Mouse (Mus musculus): ENCODE measurements around the gene Tma16. TPM values are rescaled to one million over a fixed set of nuclear protein-coding genes. Genes with fewer than 3 reads are reported as not detected.

Tma16 gene
- polyA plus RNA-seq, 1 experiment from 2014 or later, result 10.7 TPM

DNA sequence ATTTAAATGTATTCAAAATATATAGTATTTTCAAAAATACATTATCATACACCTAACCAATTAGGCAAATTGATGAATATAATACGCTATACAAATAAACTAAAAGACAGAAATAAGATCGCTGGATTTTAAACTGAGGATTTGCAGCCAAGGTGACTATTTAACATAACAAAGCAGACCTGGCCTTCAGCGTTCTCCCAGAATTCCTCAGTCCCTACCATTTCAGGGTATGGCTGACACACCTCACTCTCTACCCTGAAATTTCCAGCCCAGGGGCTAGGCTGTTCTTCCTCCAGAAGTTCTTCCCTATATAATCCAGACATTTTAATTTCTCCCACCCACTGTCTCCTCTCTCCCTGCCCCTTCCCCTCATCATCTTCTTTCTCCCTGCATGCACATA, 2.2 kb upstream of the Tma16 start:
- DNase-seq (no peak), ATAC-seq (ENCODE audit: low FRiP score, low TSS enrichment) (no peak)
- 50% methylated on average over 3 of the region's 3 CpGs for WGBS

DNA sequence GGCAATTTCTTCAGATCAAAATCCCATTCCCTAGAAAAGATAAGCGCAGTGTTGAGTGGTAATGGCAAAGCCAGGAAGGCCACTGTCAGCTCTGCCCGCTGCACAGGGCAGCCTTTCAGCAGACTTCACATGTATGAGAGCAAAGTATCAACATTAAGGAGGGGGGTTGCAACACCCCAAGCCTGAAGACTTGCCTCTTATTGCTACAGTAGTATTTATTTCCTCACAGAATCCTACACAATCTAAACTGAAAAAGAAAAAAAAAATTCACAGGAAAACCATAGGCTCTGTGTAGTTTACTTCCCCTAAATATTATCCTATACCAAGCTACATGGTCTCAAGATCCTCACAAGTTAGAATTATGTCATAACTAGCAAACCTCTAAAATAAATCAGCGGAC, 9.4 kb downstream of the Tma16 start:
- Histone ChIP-seq H3K4me3 (replicated peaks; ENCODE audit: low read depth, low read length) (no peak overlapping the region), H3K36me3 (ENCODE audit: control insufficient read depth, insufficient read depth, low read length) (peaks cover 60% of the 10 kb centered on the region), H3K4me1 (ENCODE audit: control insufficient read depth, insufficient read depth, low read length) (no peaks in the 10 kb centered on the region), H3K27me3 (ENCODE audit: control insufficient read depth, insufficient read depth, low read length) (no peaks in the 10 kb centered on the region), H3K9me3 (ENCODE audit: control insufficient read depth, low read length) (no peaks in the 10 kb centered on the region), H3K9ac (replicated peaks; ENCODE audit: low read length) (no peak overlapping the region), H3K27ac (replicated peaks; ENCODE audit: low read depth, low read length) (no peak overlapping the region), H3K4me2 (ENCODE audit: low read length) (no peak overlapping the region)
- DNase-seq (no peak), ATAC-seq (ENCODE audit: low FRiP score, low TSS enrichment) (no peak)
- 97% methylated on average over 3 of the region's 3 CpGs for WGBS

More for the DNA sequence above, 2.2 kb upstream of the Tma16 start:
- H3K4me1 ChIP-seq (ENCODE audit: control insufficient read depth, insufficient read depth, low read length), result peaks cover 6% of the 10 kb centered on the region; the same call in 1 of the 2 replicates
- H3K27ac ChIP-seq (replicated peaks; ENCODE audit: low read depth, low read length), result no peak overlapping the region
- H3K4me2 ChIP-seq (ENCODE audit: low read length), result no peak overlapping the region
- no peak overlapping the region for H3K9ac ChIP-seq (replicated peaks; ENCODE audit: low read length)
- H3K27me3 ChIP-seq (ENCODE audit: control insufficient read depth, insufficient read depth, low read length), result no peaks in the 10 kb centered on the region
- H3K36me3 ChIP-seq (ENCODE audit: control insufficient read depth, insufficient read depth, low read length), result no peaks in the 10 kb centered on the region
- H3K9me3 ChIP-seq (ENCODE audit: control insufficient read depth, low read length), result no peaks in the 10 kb centered on the region
- H3K4me3 ChIP-seq (replicated peaks; ENCODE audit: low read depth, low read length), result no peak overlapping the region

DNA sequence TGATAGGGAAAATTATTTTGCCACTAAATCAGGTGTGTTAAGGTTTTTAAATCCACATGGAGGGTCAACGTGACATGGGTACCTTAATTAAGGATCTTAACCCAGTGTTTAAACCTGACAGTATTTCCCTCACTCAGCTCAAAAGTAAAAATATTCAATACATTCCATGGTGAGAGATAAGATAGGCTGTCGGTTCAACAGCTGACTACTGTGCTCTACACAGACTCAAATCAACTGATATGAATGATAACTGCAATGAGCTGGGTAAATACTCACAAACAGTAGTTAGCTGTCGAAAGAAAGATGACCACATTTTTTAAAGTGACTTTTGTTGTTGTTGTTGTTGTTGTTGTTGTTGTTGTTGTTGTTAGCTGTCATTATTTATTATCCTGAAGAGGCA, 16.5 kb downstream of the Tma16 start:
- H3K4me1 ChIP-seq (ENCODE audit: control insufficient read depth, insufficient read depth, low read length), result no peaks in the 10 kb centered on the region
- H3K36me3 ChIP-seq (ENCODE audit: control insufficient read depth, insufficient read depth, low read length), result no peaks in the 10 kb centered on the region
- no peak overlapping the region for H3K4me2 ChIP-seq (ENCODE audit: low read length)
- no peak for ATAC-seq (ENCODE audit: low FRiP score, low TSS enrichment)
- no peak for DNase-seq
- no peak overlapping the region for H3K9ac ChIP-seq (replicated peaks; ENCODE audit: low read length)
- WGBS, result 83% methylated on average over 3 of the region's 3 CpGs
- H3K9me3 ChIP-seq (ENCODE audit: control insufficient read depth, low read length), result no peaks in the 10 kb centered on the region
- no peaks in the 10 kb centered on the region for H3K27me3 ChIP-seq (ENCODE audit: control insufficient read depth, insufficient read depth, low read length)
- no peak overlapping the region for H3K4me3 ChIP-seq (replicated peaks; ENCODE audit: low read depth, low read length)
- no peak overlapping the region for H3K27ac ChIP-seq (replicated peaks; ENCODE audit: low read depth, low read length)

DNA sequence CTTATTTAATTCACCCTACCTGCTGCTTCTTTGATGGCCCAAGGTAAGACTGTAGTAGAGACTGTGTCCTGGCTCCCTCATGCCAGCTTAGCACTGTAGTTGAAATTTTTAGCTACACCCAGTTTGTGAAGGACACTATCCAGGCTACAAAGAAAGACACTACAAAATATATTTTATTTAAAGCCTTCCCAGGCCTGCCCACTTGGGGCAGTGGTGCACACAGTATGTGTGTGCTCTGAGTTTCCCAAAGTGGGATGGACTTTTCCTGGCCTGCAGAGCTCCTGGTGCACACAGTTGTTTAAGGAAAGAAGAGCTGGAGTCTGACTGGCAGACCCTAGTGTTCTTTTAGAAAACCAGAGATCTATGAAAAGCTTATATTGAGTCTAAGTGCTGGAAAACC, 29.3 kb downstream of the Tma16 start:
- Histone ChIP-seq H3K4me3 (replicated peaks; ENCODE audit: low read depth, low read length) (no peak overlapping the region), H3K27ac (replicated peaks; ENCODE audit: low read depth, low read length) (no peak overlapping the region), H3K4me1 (ENCODE audit: control insufficient read depth, insufficient read depth, low read length) (no peaks in the 10 kb centered on the region), H3K4me2 (ENCODE audit: low read length) (no peak overlapping the region), H3K9me3 (ENCODE audit: control insufficient read depth, low read length) (no peaks in the 10 kb centered on the region), H3K27me3 (ENCODE audit: control insufficient read depth, insufficient read depth, low read length) (no peaks in the 10 kb centered on the region), H3K36me3 (ENCODE audit: control insufficient read depth, insufficient read depth, low read length) (no peaks in the 10 kb centered on the region), H3K9ac (replicated peaks; ENCODE audit: low read length) (no peak overlapping the region)
- DNase-seq (no peak), ATAC-seq (ENCODE audit: low FRiP score, low TSS enrichment) (no peak)

DNA sequence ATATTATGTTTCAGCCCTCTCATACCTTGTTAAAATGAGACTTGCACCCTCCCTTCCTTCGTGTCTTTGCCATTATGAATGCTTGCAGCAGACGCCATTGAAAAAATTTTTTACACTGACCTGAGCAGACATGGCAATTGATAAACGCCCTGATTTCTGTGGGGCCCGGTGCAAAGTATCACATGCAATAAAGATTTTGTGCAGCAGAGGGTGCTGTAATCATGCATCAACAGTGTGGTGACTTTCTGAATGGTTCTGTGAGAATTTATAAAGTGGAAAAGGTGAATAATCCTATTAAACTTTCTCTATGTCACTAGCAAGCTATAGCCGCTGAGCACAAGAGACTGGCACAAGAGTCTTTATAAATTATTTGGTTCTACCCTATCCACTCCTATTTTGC, 35.6 kb downstream of the Tma16 start:
- Histone ChIP-seq H3K27me3 (ENCODE audit: control insufficient read depth, insufficient read depth, low read length) (no peaks in the 10 kb centered on the region), H3K36me3 (ENCODE audit: control insufficient read depth, insufficient read depth, low read length) (no peaks in the 10 kb centered on the region), H3K27ac (replicated peaks; ENCODE audit: low read depth, low read length) (no peak overlapping the region), H3K9me3 (ENCODE audit: control insufficient read depth, low read length) (no peaks in the 10 kb centered on the region), H3K4me1 (ENCODE audit: control insufficient read depth, insufficient read depth, low read length) (no peaks in the 10 kb centered on the region), H3K4me2 (ENCODE audit: low read length) (no peak overlapping the region), H3K4me3 (replicated peaks; ENCODE audit: low read depth, low read length) (no peak overlapping the region), H3K9ac (replicated peaks; ENCODE audit: low read length) (no peak overlapping the region)
- ATAC-seq (ENCODE audit: low FRiP score, low TSS enrichment) (no peak), DNase-seq (peak; percentile 71)
- 26% methylated on average over 5 of the region's 5 CpGs for WGBS

DNA sequence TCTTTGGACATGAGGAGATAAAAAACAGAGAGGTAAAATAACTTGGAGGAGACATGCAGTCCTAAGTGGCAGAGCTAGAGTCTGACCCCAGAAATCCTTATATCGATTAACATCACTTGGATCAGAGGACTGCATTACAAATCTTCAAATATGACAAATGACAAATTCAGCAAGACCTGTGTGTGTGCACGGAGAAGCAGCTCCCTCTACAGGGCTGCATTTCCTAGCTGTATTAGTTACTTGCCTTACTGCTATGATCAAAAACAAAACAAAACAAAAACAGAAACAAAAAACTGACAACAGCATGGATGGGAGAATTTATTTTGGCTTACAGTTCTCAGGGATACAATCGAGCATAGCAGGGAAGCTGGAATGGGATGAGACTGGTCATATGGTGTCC, 41.0 kb downstream of the Tma16 start:
- Histone ChIP-seq H3K4me1 (ENCODE audit: control insufficient read depth, insufficient read depth, low read length) (no peaks in the 10 kb centered on the region), H3K4me3 (replicated peaks; ENCODE audit: low read depth, low read length) (no peak overlapping the region), H3K36me3 (ENCODE audit: control insufficient read depth, insufficient read depth, low read length) (no peaks in the 10 kb centered on the region), H3K27ac (replicated peaks; ENCODE audit: low read depth, low read length) (no peak overlapping the region), H3K9me3 (ENCODE audit: control insufficient read depth, low read length) (no peaks in the 10 kb centered on the region), H3K9ac (replicated peaks; ENCODE audit: low read length) (no peak overlapping the region), H3K27me3 (ENCODE audit: control insufficient read depth, insufficient read depth, low read length) (no peaks in the 10 kb centered on the region), H3K4me2 (ENCODE audit: low read length) (no peak overlapping the region)
- ATAC-seq (ENCODE audit: low FRiP score, low TSS enrichment), result no peak
- no peak for DNase-seq
- WGBS, result 83% methylated on average over 3 of the region's 3 CpGs

DNA sequence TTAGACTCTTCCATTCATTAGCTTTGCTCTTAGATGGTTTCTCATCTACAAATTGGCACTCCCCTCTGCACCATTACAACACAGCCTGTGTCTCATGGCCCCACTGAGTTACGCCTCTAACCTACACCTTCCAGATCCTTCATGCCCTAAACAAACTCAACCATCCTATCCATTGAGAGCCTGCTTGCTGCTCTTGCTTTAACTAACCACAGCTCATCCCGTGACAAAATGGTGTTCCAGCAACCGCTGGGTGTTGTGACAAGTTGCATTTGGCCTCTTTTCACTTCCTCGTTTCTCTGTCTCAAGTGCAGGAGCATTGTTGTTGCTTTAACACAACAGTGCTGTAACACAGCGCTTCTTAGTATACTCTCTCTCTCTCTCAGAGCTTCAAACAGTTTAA, 42.2 kb downstream of the Tma16 start:
- H3K4me1 ChIP-seq (ENCODE audit: control insufficient read depth, insufficient read depth, low read length), result no peaks in the 10 kb centered on the region
- H3K27ac ChIP-seq (replicated peaks; ENCODE audit: low read depth, low read length), result no peak overlapping the region
- H3K36me3 ChIP-seq (ENCODE audit: control insufficient read depth, insufficient read depth, low read length), result no peaks in the 10 kb centered on the region
- 83% methylated on average over 5 of the region's 5 CpGs for WGBS
- no peak overlapping the region for H3K9ac ChIP-seq (replicated peaks; ENCODE audit: low read length)
- H3K4me2 ChIP-seq (ENCODE audit: low read length), result no peak overlapping the region
- no peaks in the 10 kb centered on the region for H3K27me3 ChIP-seq (ENCODE audit: control insufficient read depth, insufficient read depth, low read length)
- ATAC-seq (ENCODE audit: low FRiP score, low TSS enrichment), result no peak
- no peak overlapping the region for H3K4me3 ChIP-seq (replicated peaks; ENCODE audit: low read depth, low read length)
- H3K9me3 ChIP-seq (ENCODE audit: control insufficient read depth, low read length), result no peaks in the 10 kb centered on the region
- no peak for DNase-seq

- H3K4me1 ChIP-seq (ENCODE audit: control insufficient read depth, insufficient read depth, low read length), result no peaks in the 10 kb centered on the region
- H3K4me2 ChIP-seq (ENCODE audit: low read length), result no peak overlapping the region
- WGBS, result 32% methylated on average over 1 of the region's 1 CpGs
- H3K9ac ChIP-seq (replicated peaks; ENCODE audit: low read length), result no peak overlapping the region
- no peaks in the 10 kb centered on the region for H3K9me3 ChIP-seq (ENCODE audit: control insufficient read depth, low read length)
- no peak for ATAC-seq (ENCODE audit: low FRiP score, low TSS enrichment)
- H3K27me3 ChIP-seq (ENCODE audit: control insufficient read depth, insufficient read depth, low read length), result no peaks in the 10 kb centered on the region
- H3K4me3 ChIP-seq (replicated peaks; ENCODE audit: low read depth, low read length), result no peak overlapping the region
- H3K27ac ChIP-seq (replicated peaks; ENCODE audit: low read depth, low read length), result no peak overlapping the region
- no peaks in the 10 kb centered on the region for H3K36me3 ChIP-seq (ENCODE audit: control insufficient read depth, insufficient read depth, low read length)
- DNase-seq, result peak; percentile 87
Measured at GRCm38 (mm10) chr8:66442778-66443177, 43.6 kb downstream of the Tma16 start.

DNA sequence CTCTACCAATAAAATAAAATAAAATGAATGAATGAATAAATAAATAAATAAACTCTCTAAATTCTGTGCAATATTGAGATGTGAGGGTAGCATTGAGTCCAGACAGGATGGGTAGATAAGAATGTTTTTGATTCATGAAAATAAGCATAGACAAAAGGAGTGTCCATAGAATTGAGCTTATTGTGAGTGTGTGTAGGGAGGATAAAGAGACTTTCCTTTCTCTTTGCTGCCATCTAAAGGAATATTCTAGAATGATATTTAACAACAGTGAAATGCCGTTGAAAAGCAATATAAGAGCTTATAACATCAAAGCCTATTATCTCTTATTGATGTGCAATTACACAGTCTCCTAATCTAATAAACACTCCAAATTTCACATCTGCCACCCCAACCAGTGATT, 45.2 kb downstream of the Tma16 start:
- Histone ChIP-seq H3K27ac (replicated peaks; ENCODE audit: low read depth, low read length) (no peak overlapping the region), H3K4me3 (replicated peaks; ENCODE audit: low read depth, low read length) (no peak overlapping the region), H3K4me2 (ENCODE audit: low read length) (no peak overlapping the region), H3K9ac (replicated peaks; ENCODE audit: low read length) (no peak overlapping the region), H3K27me3 (ENCODE audit: control insufficient read depth, insufficient read depth, low read length) (no peaks in the 10 kb centered on the region), H3K36me3 (ENCODE audit: control insufficient read depth, insufficient read depth, low read length) (no peaks in the 10 kb centered on the region), H3K4me1 (ENCODE audit: control insufficient read depth, insufficient read depth, low read length) (no peaks in the 10 kb centered on the region), H3K9me3 (ENCODE audit: control insufficient read depth, low read length) (no peaks in the 10 kb centered on the region)
- WGBS, result 7% methylated on average over 1 of the region's 1 CpGs
- ATAC-seq (ENCODE audit: low FRiP score, low TSS enrichment) (peak; percentile 57; the same call in 1 of the 2 replicates), DNase-seq (peak; percentile 81)
